Mouse (Mus musculus): ENCODE data around the gene Efl1.

- TF ChIP-seq CTCF (IDR thresholded peaks at IDR 0.05; ENCODE audit: insufficient read depth, low read depth, low read length) (no peak), POLR2A (IDR thresholded peaks at IDR 0.05; ENCODE audit: insufficient read depth, low read depth, low read length) (no peak)
Measured at GRCm38 (mm10) chr7:82783071-82783470, 134.7 kb downstream of the Efl1 start.
